Mouse (Mus musculus): Measurements from ENCODE around the gene H3f3b.

DNA sequence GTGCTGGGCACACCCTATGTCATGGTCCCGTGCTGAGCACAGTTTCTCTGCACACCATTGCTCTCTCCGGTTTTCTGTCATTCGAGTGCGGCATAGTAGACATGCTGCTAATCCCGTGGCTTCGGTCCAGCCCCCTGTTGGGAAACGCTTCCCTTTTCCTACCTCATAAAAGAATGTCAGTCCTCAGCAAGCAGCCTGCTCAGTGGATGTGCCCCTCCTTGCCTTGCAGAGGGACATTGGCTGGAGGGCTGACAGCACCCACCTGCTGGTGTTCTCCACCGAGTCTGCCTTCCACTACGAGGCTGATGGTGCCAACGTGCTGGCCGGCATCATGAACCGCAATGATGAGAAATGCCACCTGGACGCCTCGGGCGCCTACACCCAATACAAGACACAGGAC, 45.3 kb downstream of the H3f3b start:
- TF ChIP-seq CTCF (IDR thresholded peaks at IDR 0.05; ENCODE audit: extremely low read depth, insufficient read depth, low read length) (no peak), POLR2A (IDR thresholded peaks at IDR 0.05; ENCODE audit: extremely low read depth, insufficient read depth, low read length) (no peak)
